Mouse (Mus musculus): Measurements from ENCODE around the gene Cacna1e.

DNA sequence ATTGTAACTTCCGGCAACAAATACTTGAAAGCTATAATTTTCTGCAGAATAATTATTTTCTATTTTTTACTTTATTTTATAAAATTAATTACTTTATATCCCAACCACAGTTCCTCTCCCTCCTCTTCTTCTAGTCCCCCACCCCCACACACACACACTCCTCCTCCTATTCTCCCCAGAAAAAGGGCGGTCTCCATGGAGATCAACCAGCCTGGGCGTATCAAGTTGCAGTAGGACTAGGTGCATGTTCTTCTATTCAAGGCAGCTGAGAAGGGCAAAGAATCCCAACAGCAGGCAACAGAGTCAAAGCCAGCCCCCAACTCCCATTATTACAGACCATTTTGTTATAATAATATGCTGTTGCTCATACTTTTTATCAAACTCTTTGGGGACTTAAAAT, 113.8 kb downstream of the Cacna1e start:
- TF ChIP-seq CTCF (IDR thresholded peaks at IDR 0.05 in 2 of 3, conservative IDR thresholded peaks at IDR 0.05 in 1 of 3; ENCODE audit: control insufficient read depth in 1 of 3, insufficient read depth in 1 of 3, low read depth in 2 of 3, low read length in 3 of 3, poor library complexity in 1 of 3, severe bottlenecking in 1 of 3) = no peak
- no peak for TF ChIP-seq TAL1 (IDR thresholded peaks at IDR 0.05; ENCODE audit: low read length)
